Mouse (Mus musculus) heart, embryonic 16.5 days (tissue): ENCODE measurements around the gene Zfp1. TPM values are rescaled to one million over a fixed set of nuclear protein-coding genes. Genes with fewer than 3 reads are reported as not detected.

Experiments used
- ATAC-seq: fragments of 200-750 bp; cut with Nextera tagmentation; replicated peaks from 2 replicates; pipeline ENCODE4 v1.8.0; 2017; ENCODE audit warnings: moderate number of reproducible peaks; ENCODE audit not compliant: insufficient read depth, low FRiP score; ENCODE audit errors: extremely low read depth
- H3K27ac ChIP-seq: fragments of 300-500 bp; sonication (generic); 2 replicates; pipeline ENCODE4 v1.5.1; 2014; ENCODE audit warnings: mild to moderate bottlenecking, low read length, control low read depth, moderate library complexity
- H3K27me3 ChIP-seq: fragments of 300-500 bp; sonication (generic); 2 replicates; pipeline ENCODE4 v1.6.1; 2014; ENCODE audit warnings: low read length, mixed read lengths; ENCODE audit not compliant: control insufficient read depth, insufficient read depth
- H3K36me3 ChIP-seq: fragments of 300-500 bp; sonication (generic); 2 replicates; pipeline ENCODE4 v1.6.1; 2014; ENCODE audit not compliant: control insufficient read depth, insufficient read depth
- H3K4me1 ChIP-seq: fragments of 300-500 bp; sonication (generic); 2 replicates; pipeline ENCODE4 v1.6.1; 2014; ENCODE audit warnings: low read length, mixed read lengths; ENCODE audit not compliant: control insufficient read depth, insufficient read depth
- H3K4me2 ChIP-seq: fragments of 300-500 bp; sonication (generic); 2 replicates; pipeline ENCODE4 v1.6.1; 2014; ENCODE audit warnings: low read depth, mild to moderate bottlenecking, control low read depth, low read length
- H3K4me3 ChIP-seq: fragments of 300-500 bp; sonication (generic); 2 replicates; pipeline ENCODE4 v1.5.1; 2014; ENCODE audit warnings: mild to moderate bottlenecking, control low read depth, low read length
- H3K9ac ChIP-seq: fragments of 300-500 bp; sonication (generic); 2 replicates; pipeline ENCODE4 v1.6.1; 2014; ENCODE audit warnings: low read length, control low read depth
- H3K9me3 ChIP-seq: fragments of 300-500 bp; sonication (generic); replicated peaks from 2 replicates; pipeline ENCODE4 v1.6.1; 2016; ENCODE audit warnings: low read length; ENCODE audit not compliant: control insufficient read depth
- WGBS: fragments of 180-500 bp; shearing (Covaris S2); extraction: QIAGEN DNeasy Blood & Tissue Kit; methylation state at CpG from one replicate; pipeline ENCODE4 v1.1.7; 2014; 5-methylcytosine and 5-hydroxymethylcytosine counted together
- polyA plus RNA-seq: library from polyadenylated mRNA; unstranded; fragments of >200 nt; fragmentation: Nextera tagmentation; extraction: Ambion mirVana; gene quantifications from 2 replicates; pipeline ENCODE4 v1.2.1, GENCODE M21; 2015

Gene Zfp1
- polyA plus RNA-seq, 1 experiment from 2014 or later: 16.7 TPM

- no peak; the same call in 1 of the 2 replicates for ATAC-seq
These were observed 34.9 kb downstream of the Zfp1 start for GRCm38 (mm10) chr8:111678111-111678510.

GRCm38 (mm10) chr8:111678848-111679247, 35.6 kb downstream of the Zfp1 start:
- no peaks in the 10 kb centered on the region for H3K27me3 ChIP-seq
- no peak overlapping the region for H3K27ac ChIP-seq
- no peak for ATAC-seq
- 0 out of 2 replicates have a peak, but pooled peaks cover 5% of the 10 kb centered on the region for H3K9me3 ChIP-seq
- H3K4me3 ChIP-seq: no peak overlapping the region
- no peaks in the 10 kb centered on the region for H3K4me1 ChIP-seq
- no peaks in the 10 kb centered on the region for H3K36me3 ChIP-seq
- no peak overlapping the region for H3K4me2 ChIP-seq
- WGBS: 91% methylated on average over 7 of the region's 7 CpGs
- no peak overlapping the region for H3K9ac ChIP-seq

More at GRCm38 (mm10) chr8:111678111-111678510, 34.9 kb downstream of the Zfp1 start:
- no peaks in the 10 kb centered on the region for H3K36me3 ChIP-seq
- no peak overlapping the region for H3K9ac ChIP-seq
- no peak overlapping the region for H3K4me3 ChIP-seq
- H3K4me2 ChIP-seq: no peak overlapping the region
- WGBS: 24% methylated on average over 3 of the region's 3 CpGs
- H3K4me1 ChIP-seq: no peaks in the 10 kb centered on the region
- H3K27ac ChIP-seq: no peak overlapping the region
- 0 out of 2 replicates have a peak, but pooled peaks cover 5% of the 10 kb centered on the region for H3K9me3 ChIP-seq
- no peaks in the 10 kb centered on the region for H3K27me3 ChIP-seq

- H3K4me2 ChIP-seq: no peak overlapping the region
- H3K36me3 ChIP-seq: no peaks in the 10 kb centered on the region
- 0 out of 2 replicates have a peak, but pooled peaks cover 5% of the 10 kb centered on the region for H3K9me3 ChIP-seq
- 31% methylated on average over 17 of the region's 17 CpGs for WGBS
- H3K27me3 ChIP-seq: no peaks in the 10 kb centered on the region
- H3K9ac ChIP-seq: no peak overlapping the region
- ATAC-seq: no peak
- H3K27ac ChIP-seq: no peak overlapping the region
- H3K4me3 ChIP-seq: no peak overlapping the region
- no peaks in the 10 kb centered on the region for H3K4me1 ChIP-seq
These were observed 37.3 kb downstream of the Zfp1 start for GRCm38 (mm10) chr8:111680423-111681028.

GRCm38 (mm10) chr8:111681153-111681552, 38.0 kb downstream of the Zfp1 start:
- ATAC-seq: no peak
- whole genome bisulfite sequencing: 65% methylated on average over 11 of the region's 11 CpGs

GRCm38 (mm10) chr8:111682521-111682920, 39.3 kb downstream of the Zfp1 start:
- H3K4me2 ChIP-seq: no peak overlapping the region
- H3K4me3 ChIP-seq: no peak overlapping the region
- ATAC-seq: no peak
- no peaks in the 10 kb centered on the region for H3K27me3 ChIP-seq
- no peaks in the 10 kb centered on the region for H3K36me3 ChIP-seq
- no peaks in the 10 kb centered on the region for H3K4me1 ChIP-seq
- H3K9me3 ChIP-seq: no peaks in the 10 kb centered on the region
- WGBS: 20% methylated on average over 9 of the region's 9 CpGs
- H3K27ac ChIP-seq: no peak overlapping the region
- no peak overlapping the region for H3K9ac ChIP-seq

More at GRCm38 (mm10) chr8:111681153-111681552, 38.0 kb downstream of the Zfp1 start:
- Histone ChIP-seq H3K36me3 (no peaks in the 10 kb centered on the region), H3K27ac (no peak overlapping the region), H3K4me2 (no peak overlapping the region), H3K9ac (no peak overlapping the region), H3K4me1 (no peaks in the 10 kb centered on the region), H3K4me3 (no peak overlapping the region), H3K27me3 (no peaks in the 10 kb centered on the region), H3K9me3 (0 out of 2 replicates have a peak, but pooled peaks cover 4% of the 10 kb centered on the region)

- H3K9ac ChIP-seq: no peak overlapping the region
- no peaks in the 10 kb centered on the region for H3K36me3 ChIP-seq
- H3K4me2 ChIP-seq: no peak overlapping the region
- H3K9me3 ChIP-seq: no peaks in the 10 kb centered on the region
- ATAC-seq: no peak
- no peaks in the 10 kb centered on the region for H3K4me1 ChIP-seq
- H3K27ac ChIP-seq: no peak overlapping the region
- no peaks in the 10 kb centered on the region for H3K27me3 ChIP-seq
- WGBS: 75% methylated on average over 13 of the region's 13 CpGs
- H3K4me3 ChIP-seq: no peak overlapping the region
These were observed 43.7 kb downstream of the Zfp1 start for GRCm38 (mm10) chr8:111686881-111687280.

GRCm38 (mm10) chr8:111690960-111691445, 47.8 kb downstream of the Zfp1 start, which contains the start of gene Ctrb1:
Gene Ctrb1, minus strand, starts transcription at chr8:111691010.
- Histone ChIP-seq H3K9ac (no peak within 1 kb of the TSS), H3K27me3 (no peaks in the 10 kb centered on the region), H3K27ac (no peak within 1 kb of the TSS), H3K4me2 (no peak within 1 kb of the TSS), H3K4me1 (no peaks in the 10 kb centered on the region; the same call in 1 of the 2 replicates), H3K36me3 (no peaks in the 10 kb centered on the region), H3K9me3 (no peaks in the 10 kb centered on the region), H3K4me3 (no peak within 1 kb of the TSS)
- ATAC-seq: no peak
- WGBS: 68% methylated on average over 2 of the region's 2 CpGs

GRCm38 (mm10) chr8:111693261-111693741, 50.1 kb downstream of the Zfp1 start:
- H3K27ac ChIP-seq: no peak overlapping the region

GRCm38 (mm10) chr8:111695441-111695840, 52.2 kb downstream of the Zfp1 start:
- Histone ChIP-seq H3K9ac (no peak overlapping the region), H3K27ac (no peak overlapping the region; the same call in 1 of the 2 replicates), H3K4me2 (no peak overlapping the region), H3K4me1 (no peaks in the 10 kb centered on the region; the same call in 1 of the 2 replicates), H3K4me3 (no peak overlapping the region), H3K36me3 (no peaks in the 10 kb centered on the region), H3K9me3 (no peaks in the 10 kb centered on the region), H3K27me3 (no peaks in the 10 kb centered on the region)
- ATAC-seq: no peak
- WGBS: 39% methylated on average over 7 of the region's 7 CpGs

More at GRCm38 (mm10) chr8:111693261-111693741, 50.1 kb downstream of the Zfp1 start:
- Histone ChIP-seq H3K4me3 (no peak overlapping the region), H3K4me2 (no peak overlapping the region), H3K9me3 (no peaks in the 10 kb centered on the region), H3K4me1 (no peaks in the 10 kb centered on the region; the same call in 1 of the 2 replicates), H3K27me3 (no peaks in the 10 kb centered on the region), H3K9ac (no peak overlapping the region), H3K36me3 (no peaks in the 10 kb centered on the region)
- no peak for ATAC-seq
- WGBS: 45% methylated on average over 6 of the region's 6 CpGs
